Mouse (Mus musculus) small intestine, adult 2 months (tissue): Measurements from ENCODE around the gene Reg2. TPM values are rescaled to one million over a fixed set of nuclear protein-coding genes. Genes with fewer than 3 reads are reported as not detected.
"Not testable (repeated sequence)": the region's sequence is repeated elsewhere in the genome, so short reads cannot be mapped to it uniquely, and the experiment has no call there.

Source experiments
- H3K27ac ChIP-seq: fragments of 200-500 bp; 2 replicates; pipeline ENCODE4 v1.5.1; 2012; ENCODE audit warnings: low read depth, low read length, control low read depth, inconsistent platforms; ENCODE audit not compliant: insufficient read depth
- H3K27me3 ChIP-seq: fragments of 200-500 bp; 2 replicates; pipeline ENCODE4 v1.6.1; 2012; ENCODE audit warnings: mild to moderate bottlenecking, moderate library complexity, low read length, inconsistent platforms; ENCODE audit not compliant: control insufficient read depth, insufficient read depth
- H3K36me3 ChIP-seq: fragments of 200-500 bp; 2 replicates; pipeline ENCODE4 v1.6.1; 2012; ENCODE audit warnings: mild to moderate bottlenecking, low read length, control low read depth, inconsistent platforms; ENCODE audit not compliant: control insufficient read depth, insufficient read depth
- H3K4me1 ChIP-seq: fragments of 200-500 bp; 2 replicates; pipeline ENCODE4 v1.6.1; 2012; ENCODE audit warnings: low read length, inconsistent platforms, mixed read lengths; ENCODE audit not compliant: control insufficient read depth, insufficient read depth, insufficient read length
- H3K4me3 ChIP-seq: fragments of 200-500 bp; 2 replicates; pipeline ENCODE4 v1.5.1; 2012; ENCODE audit warnings: low read depth, mild to moderate bottlenecking, control low read depth, inconsistent platforms, low read length, moderate library complexity
- CTCF ChIP-seq: fragments of 200-500 bp; IDR thresholded peaks from 2 replicates; pipeline ENCODE4 v1.5.1; 2012; ENCODE audit warnings: low read depth, mild to moderate bottlenecking, control low read depth, inconsistent platforms, low read length, moderate library complexity, mixed read lengths; ENCODE audit not compliant: insufficient replicate concordance, insufficient read length; ENCODE audit errors: extremely low read depth
- POLR2A ChIP-seq: fragments of 200-500 bp; IDR thresholded peaks from 2 replicates; pipeline ENCODE4 v1.6.1; 2012; ENCODE audit warnings: low read depth, mild to moderate bottlenecking, control low read depth, inconsistent platforms, low read length, moderate library complexity
- WGBS: fragments of 180-500 bp; shearing (Covaris S2); methylation state at CpG from one replicate; pipeline ENCODE4 v1.1.7; 2018; 5-methylcytosine and 5-hydroxymethylcytosine counted together
- polyA plus RNA-seq: library from polyadenylated mRNA; depleted of rRNA; stranded (reverse); fragments of >200 nt; gene quantifications from 2 replicates; pipeline ENCODE4 v1.2.3, GENCODE M21; 2012; rRNA removed

The Reg2 gene
- polyA plus RNA-seq: 1.5 and 856 TPM in 2 replicates

DNA sequence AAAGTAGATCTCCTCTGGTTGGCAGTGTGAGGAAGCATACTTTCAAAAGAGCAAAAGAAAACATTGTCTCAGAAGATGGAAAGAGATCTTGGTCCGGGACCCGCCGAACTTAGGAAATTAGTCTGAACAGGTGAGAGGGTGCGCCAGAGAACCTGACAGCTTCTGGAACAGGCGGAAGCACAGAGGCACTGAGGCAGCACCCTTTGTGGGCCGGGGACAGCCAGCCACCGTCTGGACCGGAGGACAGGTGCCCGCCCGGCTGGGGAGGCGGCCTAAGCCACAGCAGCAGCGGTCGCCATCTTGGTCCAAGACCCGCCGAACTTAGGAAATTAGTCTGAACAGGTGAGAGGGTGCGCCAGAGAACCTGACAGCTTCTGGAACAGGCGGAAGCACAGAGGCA is at the start of gene Reg2:
Reg2 (plus strand) TSS at position 301 of the 400 bp plus-strand sequence.
- 99% methylated on average over 5 of the region's 17 CpGs for WGBS
- H3K36me3 ChIP-seq, H3K4me1 ChIP-seq, H3K4me3 ChIP-seq, H3K27me3 ChIP-seq, H3K27ac ChIP-seq: not testable (repeated sequence)

- H3K27ac ChIP-seq: no peak overlapping the region
- H3K4me3 ChIP-seq: no peak overlapping the region
- no peaks in the 10 kb centered on the region for H3K36me3 ChIP-seq
- H3K4me1 ChIP-seq: peaks cover 5% of the 10 kb centered on the region; the same call in 1 of the 2 replicates
- 10% methylated on average over 2 of the region's 2 CpGs for WGBS
- no peaks in the 10 kb centered on the region for H3K27me3 ChIP-seq
- no peak for TF ChIP-seq POLR2A
- TF ChIP-seq CTCF: no peak
Measured at GRCm38 (mm10) chr6:78361971-78362563, 33.4 kb upstream of the Reg2 start.

GRCm38 (mm10) chr6:78370357-78370756 is 25.1 kb upstream of the Reg2 start, which contains the start of gene Reg3b:
Gene Reg3b, plus strand, starts transcription at chr6:78370657.
- peaks cover 7% of the 10 kb centered on the region; the same call in 1 of the 2 replicates for H3K4me1 ChIP-seq
- no peaks in the 10 kb centered on the region for H3K27me3 ChIP-seq
- no peak within 1 kb of the TSS for H3K27ac ChIP-seq
- H3K4me3 ChIP-seq: no peak within 1 kb of the TSS; the same call in 1 of the 2 replicates
- H3K36me3 ChIP-seq: no peaks in the 10 kb centered on the region; the same call in 1 of the 2 replicates
- WGBS: 15% methylated on average over 2 of the region's 2 CpGs
- no peak for TF ChIP-seq POLR2A
- no peak for TF ChIP-seq CTCF

DNA sequence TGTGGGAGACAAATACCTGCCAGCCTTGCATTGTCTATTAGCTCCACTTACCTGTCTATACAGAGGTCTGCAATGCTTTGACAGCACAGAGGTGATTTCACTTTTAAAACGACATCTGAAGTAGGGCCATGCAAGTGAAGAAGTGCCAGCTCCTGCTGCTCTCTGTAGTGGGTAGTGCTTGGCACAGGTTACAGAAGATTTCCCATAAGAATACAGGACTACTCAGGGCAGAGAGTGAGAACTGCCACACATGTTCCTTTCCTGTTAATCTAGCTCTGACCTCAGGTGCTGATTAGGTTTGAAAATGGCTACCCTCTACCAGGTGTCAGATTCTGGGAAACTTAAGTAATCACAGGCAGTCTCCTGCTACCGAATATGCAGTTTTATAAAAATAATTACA is 16.7 kb upstream of the Reg2 start, which contains the start of gene Reg3d:
Reg3d (minus strand) TSS at position 101 of the 400 bp plus-strand sequence.
- TF ChIP-seq POLR2A (no peak), CTCF (no peak)
- 70% methylated on average over 2 of the region's 2 CpGs for WGBS
- Histone ChIP-seq H3K27me3 (no peaks in the 10 kb centered on the region), H3K4me1 (peaks cover 13% of the 10 kb centered on the region; the same call in 1 of the 2 replicates), H3K4me3 (no peak within 1 kb of the TSS), H3K36me3 (no peaks in the 10 kb centered on the region), H3K27ac (no peak within 1 kb of the TSS)

- H3K36me3 ChIP-seq: no peaks in the 10 kb centered on the region
- H3K4me3 ChIP-seq: no peak within 1 kb of the TSS
- H3K4me1 ChIP-seq: peaks cover 12% of the 10 kb centered on the region; the same call in 1 of the 2 replicates
- no peaks in the 10 kb centered on the region for H3K27me3 ChIP-seq
- no peak within 1 kb of the TSS for H3K27ac ChIP-seq
- TF ChIP-seq CTCF (no peak), POLR2A (no peak)
Measured at GRCm38 (mm10) chr6:78380409-78380808, 15.0 kb upstream of the Reg2 start, which contains the start of gene Reg3a. Gene Reg3a, plus strand, starts transcription at chr6:78380709.

- WGBS: 60% methylated on average over 3 of the region's 3 CpGs
- H3K27me3 ChIP-seq: no peaks in the 10 kb centered on the region
- no peaks in the 10 kb centered on the region for H3K36me3 ChIP-seq
- peaks cover 13% of the 10 kb centered on the region; the same call in 1 of the 2 replicates for H3K4me1 ChIP-seq
- TF ChIP-seq POLR2A: no peak
- no peak for TF ChIP-seq CTCF
- no peak overlapping the region for H3K27ac ChIP-seq
- no peak overlapping the region for H3K4me3 ChIP-seq
Measured at GRCm38 (mm10) chr6:78385609-78386008, 9.8 kb upstream of the Reg2 start.

- not testable (repeated sequence) for H3K27me3 ChIP-seq, H3K27ac ChIP-seq, H3K4me3 ChIP-seq, H3K36me3 ChIP-seq, H3K4me1 ChIP-seq
Measured at GRCm38 (mm10) chr6:78422411-78422810, 27.0 kb downstream of the Reg2 start, which contains the start of gene Reg1. Gene Reg1, plus strand, starts transcription at chr6:78422711.
